Mouse (Mus musculus) layer of hippocampus, postnatal 14 days (tissue): Measurements from ENCODE around the gene Lta. TPM values are rescaled to one million over a fixed set of nuclear protein-coding genes. Genes with fewer than 3 reads are reported as not detected.

Source experiments
- DNase-seq, 2 experiments: peaks; one replicate each; pipeline ENCODE4 v3.0.0; 2021 to 2022; ENCODE audit warnings: low spot score in 2 of 2, mixed read lengths in 1 of 2
- total RNA-seq, 2 experiments: library from RNA; stranded (reverse); gene quantifications; 2 replicates each; pipeline ENCODE4 v1.2.3; 2021

Gene Lta
- total RNA-seq, 2 experiments from 2014 or later: 0.62 to 1.1 TPM

- no peak for DNase-seq
These were observed 17.8 kb downstream of the Lta start for GRCm38 (mm10) chr17:35187345-35187744.

GRCm38 (mm10) chr17:35186681-35187080 lies 18.5 kb downstream of the Lta start:
- DNase-seq: no peak

GRCm38 (mm10) chr17:35185639-35186611 lies 19.2 kb downstream of the Lta start:
- DNase-seq: no peak

GRCm38 (mm10) chr17:35180093-35180492 lies 25.1 kb downstream of the Lta start:
- DNase-seq: no peak

- DNase-seq: no peak
These were observed 26.6 kb downstream of the Lta start for GRCm38 (mm10) chr17:35178528-35178927.

GRCm38 (mm10) chr17:35175968-35176367 lies 29.2 kb downstream of the Lta start, which contains the start of gene Aif1:
Gene Aif1 (minus strand): TSS chr17:35176068.
- DNase-seq: no peak

- DNase-seq: no peak
These were observed 29.8 kb downstream of the Lta start for GRCm38 (mm10) chr17:35175382-35175781.

GRCm38 (mm10) chr17:35174201-35174977 lies 30.8 kb downstream of the Lta start:
- no peak for DNase-seq

- no peak for DNase-seq
These were observed 31.8 kb downstream of the Lta start for GRCm38 (mm10) chr17:35173329-35173728.

GRCm38 (mm10) chr17:35172445-35173234 lies 32.5 kb downstream of the Lta start:
- no peak for DNase-seq

GRCm38 (mm10) chr17:35168541-35169207 lies 36.5 kb downstream of the Lta start:
- no peak for DNase-seq

GRCm38 (mm10) chr17:35167794-35168193 lies 37.4 kb downstream of the Lta start:
- no peak for DNase-seq

GRCm38 (mm10) chr17:35166352-35167035 lies 38.7 kb downstream of the Lta start:
- peak; percentile 36 to 75 for DNase-seq

- no peak for DNase-seq
These were observed 39.5 kb downstream of the Lta start for GRCm38 (mm10) chr17:35165451-35166155.

- DNase-seq: peak; percentile 100
These were observed 40.3 kb downstream of the Lta start, which contains the start of gene Prrc2a for GRCm38 (mm10) chr17:35164568-35165450. Gene Prrc2a (minus strand): TSS chr17:35164897.

GRCm38 (mm10) chr17:35164218-35164567 lies 41.0 kb downstream of the Lta start:
- no peak for DNase-seq

- no peak for DNase-seq
These were observed 41.6 kb downstream of the Lta start for GRCm38 (mm10) chr17:35163326-35164081.
